Comparison of ENCODE assay signal across 8 mouse cellular contexts in genomic region chr6:137872055-137872735, GRCm38 (mm10).
DNase-seq lines count a peak whose midpoint lies in the region; ATAC-seq and TF ChIP-seq lines count a peak whose summit lies in the region.

No protein-coding gene starts in this region.

- H3K4me2 ChIP-seq in heart, embryonic 16.5 days (ENCODE audit: low read depth, low read length) = peak overlapping the region; percentile 50
- H3K4me2 ChIP-seq in neural tube, embryonic 11.5 days (ENCODE audit: low read depth) = no peak overlapping the region

- no peak overlapping the region for H3K4me3 ChIP-seq in heart, adult 2 months
- H3K4me3 ChIP-seq in heart, embryonic 10.5 days = no peak overlapping the region
- no peak overlapping the region for H3K4me3 ChIP-seq in embryonic fibroblast, embryonic 13.5 days (ENCODE audit: insufficient read depth, low read length)
- H3K4me3 ChIP-seq in heart, embryonic 16.5 days (ENCODE audit: low read length) = no peak overlapping the region
- H3K4me3 ChIP-seq in neural tube, embryonic 11.5 days (ENCODE audit: low read depth, low read length) = no peak overlapping the region

- no peaks in the 10 kb centered on the region for H3K9me3 ChIP-seq in heart, embryonic 10.5 days
- no peaks in the 10 kb centered on the region for H3K9me3 ChIP-seq in heart, embryonic 16.5 days (replicated peaks; ENCODE audit: control insufficient read depth, low read length)
- H3K9me3 ChIP-seq in neural tube, embryonic 11.5 days (ENCODE audit: control insufficient read depth, low read length) = no peaks in the 10 kb centered on the region

- 23% methylated on average over 17 of the region's 17 CpGs for WGBS in heart, adult 2 months
- WGBS in heart, embryonic 10.5 days = 36% methylated on average over 17 of the region's 17 CpGs
- WGBS in heart, embryonic 16.5 days = 33% methylated on average over 17 of the region's 17 CpGs
- 39% methylated on average over 17 of the region's 17 CpGs for WGBS in neural tube, embryonic 11.5 days

- peak; percentile 75 for TF ChIP-seq CTCF in heart, adult 2 months (IDR thresholded peaks at IDR 0.05)
- TF ChIP-seq CTCF in embryonic fibroblast, embryonic 13.5 days (IDR thresholded peaks at IDR 0.05; ENCODE audit: borderline replicate concordance, insufficient read depth, low read length) = peak; percentile 83; the same call in 1 of the 2 replicates

- peak; percentile 18; the same call in 1 of the 2 replicates for ATAC-seq in heart, embryonic 16.5 days (replicated peaks; ENCODE audit: extremely low read depth, insufficient read depth, low FRiP score)
- peak; percentile 53; the same call in 1 of the 2 replicates for ATAC-seq in neural tube, embryonic 11.5 days (ENCODE audit: insufficient read depth, low FRiP score, low TSS enrichment)

- no peak overlapping the region for H3K27ac ChIP-seq in heart, adult 2 months
- no peak overlapping the region for H3K27ac ChIP-seq in heart, embryonic 10.5 days
- no peak overlapping the region for H3K27ac ChIP-seq in embryonic fibroblast, embryonic 13.5 days (ENCODE audit: insufficient read depth, low read length)
- H3K27ac ChIP-seq in heart, embryonic 16.5 days (ENCODE audit: low read length) = no peak overlapping the region
- no peak overlapping the region for H3K27ac ChIP-seq in neural tube, embryonic 11.5 days (ENCODE audit: low read depth, low read length)

- H3K79me2 ChIP-seq in heart, adult 2 months (replicated peaks; ENCODE audit: control insufficient read depth, insufficient read depth, low read length) = no peaks in the 10 kb centered on the region

- DNase-seq in heart, adult 2 months = peak; percentile 33 to 47
- no peak for DNase-seq in heart, embryonic 10.5 days (ENCODE audit: low spot score)
- DNase-seq in kidney, postnatal 10 days = peak; percentile 73
- peak; percentile 36 for DNase-seq in liver
- DNase-seq in neural tube, embryonic 11.5 days (ENCODE audit: low spot score) = peak; percentile 63
- DNase-seq in thymus, postnatal 25 days = peak; percentile 2

- no peaks in the 10 kb centered on the region for H3K4me1 ChIP-seq in heart, adult 2 months (ENCODE audit: control insufficient read depth, insufficient read depth, low read length)
- H3K4me1 ChIP-seq in heart, embryonic 10.5 days = no peaks in the 10 kb centered on the region
- H3K4me1 ChIP-seq in embryonic fibroblast, embryonic 13.5 days (ENCODE audit: control insufficient read depth, insufficient read depth, low read length) = no peaks in the 10 kb centered on the region
- H3K4me1 ChIP-seq in heart, embryonic 16.5 days (ENCODE audit: control insufficient read depth, insufficient read depth, low read length) = peaks cover 3% of the 10 kb centered on the region; the same call in 1 of the 2 replicates
- no peaks in the 10 kb centered on the region for H3K4me1 ChIP-seq in neural tube, embryonic 11.5 days (ENCODE audit: control insufficient read depth, insufficient read depth, low read length)

- H3K36me3 ChIP-seq in heart, adult 2 months (ENCODE audit: control insufficient read depth, insufficient read depth, low read length) = no peaks in the 10 kb centered on the region
- no peaks in the 10 kb centered on the region for H3K36me3 ChIP-seq in heart, embryonic 10.5 days
- no peaks in the 10 kb centered on the region for H3K36me3 ChIP-seq in heart, embryonic 16.5 days (ENCODE audit: control insufficient read depth, insufficient read depth)
- H3K36me3 ChIP-seq in neural tube, embryonic 11.5 days (ENCODE audit: control insufficient read depth, insufficient read depth, low read length) = no peaks in the 10 kb centered on the region

- no peak for TF ChIP-seq EP300 in heart, adult 2 months (IDR thresholded peaks at IDR 0.05; ENCODE audit: insufficient read depth, low read depth, low read length)

- no peaks in the 10 kb centered on the region for H3K27me3 ChIP-seq in heart, adult 2 months (ENCODE audit: control insufficient read depth, insufficient read depth, low read length)
- H3K27me3 ChIP-seq in heart, embryonic 10.5 days (ENCODE audit: insufficient read depth, poor library complexity, severe bottlenecking) = no peaks in the 10 kb centered on the region
- H3K27me3 ChIP-seq in heart, embryonic 16.5 days (ENCODE audit: control insufficient read depth, insufficient read depth, low read length) = no peaks in the 10 kb centered on the region
- H3K27me3 ChIP-seq in neural tube, embryonic 11.5 days (ENCODE audit: control insufficient read depth, insufficient read depth, low read length) = no peaks in the 10 kb centered on the region

- H3K9ac ChIP-seq in heart, adult 2 months (ENCODE audit: low read depth, low read length) = no peak overlapping the region
- H3K9ac ChIP-seq in heart, embryonic 16.5 days (ENCODE audit: low read length) = no peak overlapping the region
- no peak overlapping the region for H3K9ac ChIP-seq in neural tube, embryonic 11.5 days (ENCODE audit: low read length)

- no peak for TF ChIP-seq POLR2A in heart, adult 2 months (IDR thresholded peaks at IDR 0.05; ENCODE audit: insufficient read depth, low read depth, low read length)
- no peak for TF ChIP-seq POLR2A in embryonic fibroblast, embryonic 13.5 days (IDR thresholded peaks at IDR 0.05; ENCODE audit: low read depth, low read length)

- intact Hi-C loops in heart, adult 2 months (cut with DNase I) = loop anchor here (2.0 kb wide), 1 partner anchor 281 kb away; no protein-coding TSS in a partner anchor
